ENCODE assay signal across 23 mouse cellular contexts in genomic region chr16:50029711-50030110, GRCm38 (mm10).
"Had no signal": no experiment of that assay in that cellular context is flagged by ENCODE, and none has a peak within 500 bp of the region (broad histone marks: within the 10 kb centered on the region; RNA-seq: fewer than 3 reads in every experiment).

No protein-coding gene starts in this region.

- H3K9me3 ChIP-seq: heart, embryonic 10.5 days; heart, embryonic 13.5 days; heart, embryonic 15.5 days; hindbrain, embryonic 13.5 days; hindbrain, embryonic 15.5 days; kidney, embryonic 15.5 days; limb, embryonic 13.5 days; limb, embryonic 15.5 days; liver, embryonic 12.5 days had no signal

- H3K4me3 ChIP-seq: heart, adult 2 months; heart, embryonic 10.5 days; heart, embryonic 13.5 days; heart, embryonic 15.5 days; hindbrain, embryonic 13.5 days; hindbrain, embryonic 15.5 days; kidney, embryonic 15.5 days; limb, embryonic 13.5 days; limb, embryonic 15.5 days; liver, embryonic 12.5 days had no signal

- H3K4me1 ChIP-seq: kidney, embryonic 15.5 days had no signal

- H3K27ac ChIP-seq: heart, adult 2 months; heart, embryonic 10.5 days; heart, embryonic 13.5 days; heart, embryonic 15.5 days; hindbrain, embryonic 13.5 days; hindbrain, embryonic 15.5 days; hindbrain, postnatal 0 days; kidney, embryonic 15.5 days; kidney, postnatal 0 days; limb, embryonic 13.5 days; limb, embryonic 15.5 days; liver, embryonic 12.5 days; liver, embryonic 14.5 days had no signal

- H3K27me3 ChIP-seq: heart, embryonic 13.5 days; heart, embryonic 15.5 days; hindbrain, embryonic 13.5 days; hindbrain, embryonic 15.5 days; kidney, embryonic 15.5 days; limb, embryonic 13.5 days; limb, embryonic 15.5 days; liver, embryonic 12.5 days had no signal

- H3K9ac ChIP-seq: heart, embryonic 13.5 days; heart, embryonic 15.5 days; hindbrain, embryonic 13.5 days; hindbrain, embryonic 15.5 days; kidney, embryonic 15.5 days; limb, embryonic 13.5 days; limb, embryonic 15.5 days; liver, embryonic 12.5 days; liver, embryonic 14.5 days had no signal

- H3K36me3 ChIP-seq: heart, embryonic 10.5 days; heart, embryonic 13.5 days; heart, embryonic 15.5 days; hindbrain, embryonic 13.5 days; hindbrain, embryonic 15.5 days; kidney, embryonic 15.5 days; limb, embryonic 13.5 days; limb, embryonic 15.5 days; liver, embryonic 12.5 days had no signal

- H3K4me2 ChIP-seq: heart, embryonic 13.5 days; heart, embryonic 15.5 days; hindbrain, embryonic 13.5 days; hindbrain, embryonic 15.5 days; kidney, embryonic 15.5 days; limb, embryonic 13.5 days; limb, embryonic 15.5 days; liver, embryonic 12.5 days had no signal

- DNase-seq: gastrocnemius, postnatal 14 days; gastrocnemius, postnatal 36 days; heart, adult 2 months; heart, postnatal 14 days; heart, postnatal 36 days; kidney, adult 18-20 months; kidney, adult 8-10 months; kidney, postnatal 36 days; layer of hippocampus, adult 9-11 months; layer of hippocampus, postnatal 36 days; left cerebral cortex, postnatal 4 days had no signal
